Mouse (Mus musculus) CD8-positive naive resting alpha-beta T cell, adult 2 months (primary cell): Measurements from ENCODE around the gene H2afy.

Experiments used
- DNase-seq, 2 experiments: peaks; one replicate each; pipeline ENCODE4 v3.0.0; 2022; ENCODE audit warnings: low read depth in 2 of 2, low spot score in 2 of 2

Gene H2afy

DNA sequence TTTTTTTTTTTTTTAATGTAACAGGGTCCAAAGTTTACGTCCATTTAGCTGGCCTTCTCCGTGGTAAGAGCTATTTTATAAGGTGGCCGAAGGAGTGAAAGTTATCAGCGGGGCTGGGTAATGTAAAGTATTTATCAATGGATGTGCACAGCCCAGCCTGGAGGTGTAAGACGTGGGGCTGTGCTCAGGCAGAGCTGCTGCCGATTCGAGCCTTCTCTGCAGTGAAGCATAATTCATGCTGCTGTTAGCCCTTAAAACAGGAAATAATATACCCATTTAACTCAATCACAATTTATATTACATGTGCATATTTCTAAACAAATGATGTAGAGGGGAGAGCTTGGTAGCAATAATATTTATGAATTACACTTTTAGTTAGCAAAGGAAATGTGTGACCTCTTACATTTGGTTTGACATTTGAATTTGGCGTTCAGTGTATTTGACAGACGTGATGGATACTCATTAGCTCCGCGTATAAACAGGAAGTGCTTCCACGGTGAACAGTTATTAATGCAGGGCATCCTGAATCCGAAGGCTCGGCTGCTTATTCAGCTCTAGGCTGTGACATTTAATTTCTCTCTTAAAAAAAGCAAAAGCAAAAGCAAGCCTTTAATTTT lies 111.6 kb downstream of the H2afy start:
- no peak for DNase-seq
